Mouse (Mus musculus) large intestine, adult 2 months (tissue): Measurements from ENCODE around the gene Ap5z1. TPM values are rescaled to one million over a fixed set of nuclear protein-coding genes. Genes with fewer than 3 reads are reported as not detected.
A peak's percentile ranks its signal among the peaks of the same experiment; 100 is the strongest.

ENCODE experiments used
- DNase-seq: peaks from one replicate; pipeline ENCODE4 v3.0.0-alpha.2; 2012; ENCODE audit warnings: low read depth, low spot score
- WGBS: fragments of 180-500 bp; shearing (Covaris S2); methylation state at CpG from one replicate; pipeline ENCODE4 v1.1.7; 2018; 5-methylcytosine and 5-hydroxymethylcytosine counted together
- polyA plus RNA-seq: library from polyadenylated mRNA; depleted of rRNA; stranded (reverse); fragments of >200 nt; gene quantifications from 2 replicates; pipeline ENCODE4 v1.2.3, GENCODE M21; 2012

The Ap5z1 gene
- polyA plus RNA-seq, 1 experiment: 23.6 TPM

GRCm38 (mm10) chr5:142435736-142436135 is 28.0 kb upstream of the Ap5z1 start:
- WGBS: 97% methylated on average over 15 of the region's 15 CpGs
- DNase-seq: no peak

GRCm38 (mm10) chr5:142438380-142438938 is 25.3 kb upstream of the Ap5z1 start:
- no peak for DNase-seq
- WGBS: 88% methylated on average over 16 of the region's 16 CpGs

DNA sequence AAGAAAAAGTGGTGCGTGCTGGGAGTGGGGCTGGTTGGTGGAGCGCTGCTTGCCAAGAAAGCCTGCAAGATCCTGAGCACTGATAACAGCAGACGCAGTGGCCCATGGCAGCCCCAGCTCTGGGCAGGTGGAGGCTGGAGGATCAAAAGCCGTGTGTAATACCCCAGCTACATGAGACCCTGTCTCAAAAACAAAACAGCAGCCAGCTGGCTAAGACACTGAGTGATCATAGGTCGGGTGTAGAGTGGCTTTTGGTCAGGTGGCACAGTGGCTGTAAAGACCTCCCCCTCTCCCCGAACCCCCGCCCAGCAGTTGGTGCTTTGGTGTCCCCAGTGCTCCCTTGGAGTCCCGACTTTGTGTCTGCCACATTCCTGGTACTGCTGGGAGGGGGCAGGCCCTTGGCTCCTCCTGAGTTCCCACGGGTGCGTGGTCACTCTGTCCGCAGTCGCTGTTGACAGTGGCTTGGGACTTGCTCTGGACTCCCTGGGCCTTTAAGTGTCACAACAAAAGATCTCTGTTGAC is 23.8 kb upstream of the Ap5z1 start:
- WGBS: 3% methylated on average over 12 of the region's 12 CpGs
- DNase-seq: no peak

GRCm38 (mm10) chr5:142440451-142441147 is 23.1 kb upstream of the Ap5z1 start:
- 1% methylated on average over 19 of the region's 19 CpGs for WGBS

GRCm38 (mm10) chr5:142441332-142442044 is 22.3 kb upstream of the Ap5z1 start:
- no peak for DNase-seq
- 8% methylated on average over 22 of the region's 22 CpGs for WGBS

More at GRCm38 (mm10) chr5:142440451-142441147, 23.1 kb upstream of the Ap5z1 start:
- DNase-seq: peak; percentile 86

GRCm38 (mm10) chr5:142442045-142442440 is 21.7 kb upstream of the Ap5z1 start:
- WGBS: 48% methylated on average over 7 of the region's 7 CpGs

GRCm38 (mm10) chr5:142443514-142443913 is 20.2 kb upstream of the Ap5z1 start:
- no peak for DNase-seq
- WGBS: 63% methylated on average over 15 of the region's 15 CpGs

More at GRCm38 (mm10) chr5:142442045-142442440, 21.7 kb upstream of the Ap5z1 start:
- DNase-seq: no peak

DNA sequence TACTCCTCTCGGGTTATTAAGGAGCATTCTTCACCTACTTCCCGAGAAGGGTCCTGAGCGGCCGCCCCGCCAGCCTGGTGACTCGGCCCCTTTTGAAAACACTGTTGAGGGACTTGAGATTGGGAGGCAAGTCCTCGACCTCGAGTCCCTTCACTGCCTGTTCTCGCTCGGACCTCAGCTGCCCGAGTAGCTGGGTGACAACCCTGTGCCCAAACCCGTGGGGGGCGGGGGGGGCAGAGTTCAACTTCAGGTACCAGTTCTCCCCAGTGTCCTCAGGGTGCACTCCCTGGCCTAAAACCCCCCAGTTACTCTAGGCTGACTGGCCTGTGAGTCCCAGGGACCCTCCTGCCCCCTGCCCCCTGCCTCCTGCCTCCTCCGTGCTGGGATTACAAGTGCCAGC is 19.8 kb upstream of the Ap5z1 start:
- 63% methylated on average over 14 of the region's 14 CpGs for WGBS

DNA sequence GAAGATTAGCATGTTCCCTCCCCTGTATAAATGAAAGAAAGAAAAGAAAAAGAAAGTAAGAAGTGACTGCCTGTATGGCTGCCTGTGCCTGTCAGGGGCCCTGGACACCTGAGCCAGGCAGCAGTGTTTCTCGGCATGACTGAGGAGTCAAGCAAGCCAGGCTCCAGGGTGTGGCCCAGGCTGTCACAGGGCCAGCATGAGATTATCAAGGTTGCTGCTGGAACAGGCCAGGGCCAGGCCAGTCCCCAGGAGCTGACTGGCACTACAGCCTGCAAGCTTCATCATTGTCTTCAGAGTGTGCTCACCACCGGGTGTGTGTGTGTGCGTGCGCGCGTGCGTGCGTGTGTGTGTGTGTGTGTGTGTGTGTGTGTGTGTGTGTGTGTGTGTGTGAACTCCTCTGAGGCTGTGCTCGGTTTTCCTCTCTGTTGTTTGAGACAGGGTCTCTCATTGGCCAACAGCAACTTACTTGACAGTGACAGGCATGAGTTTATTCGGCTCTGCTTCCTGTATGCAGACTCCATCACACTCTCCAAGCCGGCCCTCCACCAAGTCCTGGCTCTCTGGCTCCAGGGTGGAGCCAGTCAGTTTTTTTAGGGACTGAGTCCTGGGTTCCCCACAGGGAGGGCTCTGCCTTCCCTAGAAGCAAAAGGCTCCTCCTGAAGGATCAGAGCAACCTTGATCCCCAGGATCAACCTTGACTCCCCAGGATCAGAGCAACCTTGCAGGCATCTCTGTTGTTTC is 18.8 kb upstream of the Ap5z1 start:
- DNase-seq: peak; percentile 55
- 35% methylated on average over 11 of the region's 11 CpGs for WGBS

More for the DNA sequence above, 19.8 kb upstream of the Ap5z1 start:
- DNase-seq: no peak

- WGBS: 66% methylated on average over 8 of the region's 8 CpGs
- DNase-seq: no peak
Observed at GRCm38 (mm10) chr5:142445709-142446108, 18.0 kb upstream of the Ap5z1 start.

GRCm38 (mm10) chr5:142448076-142448475 is 15.7 kb upstream of the Ap5z1 start:
- 12% methylated on average over 9 of the region's 9 CpGs for WGBS
- peak; percentile 67 for DNase-seq

DNA sequence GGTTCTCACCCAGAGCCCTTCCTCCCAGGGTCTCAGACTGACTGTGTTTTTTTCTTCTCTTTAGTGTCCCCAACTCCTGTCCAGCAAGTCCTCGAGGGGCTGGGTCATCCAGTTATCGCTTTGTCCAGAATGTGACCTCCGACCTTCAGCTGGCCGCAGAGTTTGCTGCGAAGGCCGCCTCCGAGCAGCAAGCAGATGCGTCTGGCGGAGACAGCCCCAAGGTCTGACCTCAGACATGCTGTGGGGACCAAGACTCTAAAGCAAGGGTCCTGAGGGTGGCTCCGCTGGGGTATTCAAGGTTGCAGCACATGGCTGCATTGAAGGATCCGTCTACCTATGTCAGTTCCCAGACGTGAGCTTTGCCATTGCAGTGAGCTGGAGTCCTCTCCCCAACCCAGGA is 15.1 kb upstream of the Ap5z1 start:
- 77% methylated on average over 12 of the region's 12 CpGs for WGBS

GRCm38 (mm10) chr5:142450846-142451245 is 12.9 kb upstream of the Ap5z1 start:
- WGBS: 91% methylated on average over 9 of the region's 9 CpGs
- DNase-seq: no peak

More for the DNA sequence above, 15.1 kb upstream of the Ap5z1 start:
- no peak for DNase-seq

GRCm38 (mm10) chr5:142451759-142452158 is 12.0 kb upstream of the Ap5z1 start:
- DNase-seq: no peak
- 10% methylated on average over 1 of the region's 1 CpGs for WGBS

- DNase-seq: no peak
Observed at GRCm38 (mm10) chr5:142453742-142454141, 10.0 kb upstream of the Ap5z1 start.

DNA sequence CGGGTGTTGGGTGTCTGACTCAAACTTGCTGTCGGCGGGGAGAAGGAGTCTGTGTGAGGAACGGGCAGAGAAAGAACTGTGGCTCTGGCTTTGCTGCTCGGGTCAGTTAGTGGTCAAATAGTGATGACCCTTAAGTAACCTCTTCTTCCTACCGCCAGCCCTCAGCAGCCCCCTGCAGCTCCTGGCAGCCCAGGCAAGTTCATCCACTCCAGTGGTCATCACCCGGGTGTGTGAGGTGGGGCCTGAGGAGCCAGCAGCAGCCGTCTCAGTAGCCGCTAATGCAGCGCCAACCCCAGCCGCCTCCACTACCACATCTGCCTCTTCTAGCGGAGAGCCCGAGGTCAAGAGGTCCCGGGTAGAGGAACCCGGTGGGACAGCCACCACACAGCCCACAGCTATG is 7.4 kb upstream of the Ap5z1 start:
- WGBS: 76% methylated on average over 15 of the region's 15 CpGs
- DNase-seq: no peak

More at GRCm38 (mm10) chr5:142453742-142454141, 10.0 kb upstream of the Ap5z1 start:
- 96% methylated on average over 13 of the region's 13 CpGs for WGBS

DNA sequence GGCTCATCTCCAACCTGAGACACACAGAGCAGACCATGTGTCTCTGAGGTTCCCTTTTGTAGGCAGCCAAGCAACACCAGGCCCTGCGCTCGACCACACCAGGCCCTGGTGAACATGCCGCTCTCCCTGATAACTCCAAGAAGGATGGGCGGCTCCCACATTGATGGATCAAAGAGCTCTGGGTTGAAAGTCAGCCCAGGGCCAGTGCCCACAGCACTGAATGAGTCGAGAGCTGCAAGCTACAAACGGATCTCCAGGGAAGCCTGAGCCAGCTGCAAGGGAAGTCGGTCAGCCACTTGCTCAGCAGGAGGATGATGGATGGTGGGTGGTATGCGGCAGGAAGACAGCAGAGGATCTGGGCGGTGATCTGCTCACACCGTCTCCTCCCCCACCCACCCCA is 6.4 kb upstream of the Ap5z1 start:
- 70% methylated on average over 10 of the region's 10 CpGs for WGBS
- DNase-seq: no peak

DNA sequence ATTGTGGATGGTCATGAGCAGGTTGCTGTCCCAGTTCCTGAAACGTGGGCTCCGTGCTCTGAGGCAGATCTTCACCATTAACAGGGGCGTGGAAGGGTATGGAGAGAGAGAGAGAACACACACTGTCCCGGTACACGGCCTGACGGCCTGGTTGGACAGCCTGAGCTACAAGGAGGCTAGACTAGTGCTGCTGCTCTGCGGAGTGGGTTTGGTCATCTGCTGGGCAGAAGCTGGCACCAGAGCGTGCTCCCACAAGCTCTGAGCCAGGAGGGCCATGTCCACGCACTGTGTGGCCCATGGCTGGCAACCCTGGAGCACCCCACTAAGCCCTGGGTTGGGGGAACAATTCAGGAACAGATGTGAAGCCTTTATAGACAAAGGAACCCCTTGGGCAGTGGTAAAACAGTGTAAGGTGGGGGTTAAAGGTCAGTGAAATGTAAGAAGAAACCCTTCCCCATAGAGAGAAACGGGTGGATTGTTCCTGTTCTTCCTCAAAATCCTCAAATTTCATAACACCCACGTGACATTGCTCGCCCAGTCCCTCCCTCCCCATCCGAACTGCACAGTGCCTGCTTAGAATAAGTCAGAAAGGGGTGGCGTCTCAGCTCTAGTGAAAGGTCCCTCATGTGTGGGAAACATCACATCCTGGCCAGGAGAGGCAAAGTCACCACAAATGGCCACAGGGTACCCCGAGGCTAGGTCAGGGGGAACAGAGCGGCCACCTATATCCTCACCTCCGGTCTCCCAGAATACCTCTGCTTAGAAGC is 4.8 kb upstream of the Ap5z1 start:
- 76% methylated on average over 17 of the region's 17 CpGs for WGBS
- DNase-seq: no peak

GRCm38 (mm10) chr5:142459834-142460233 is 3.9 kb upstream of the Ap5z1 start:
- DNase-seq: no peak
- 74% methylated on average over 5 of the region's 5 CpGs for WGBS
